Mouse (Mus musculus) myocyte (in vitro differentiated cells): Measurements from ENCODE around the gene Ldhc. TPM values are rescaled to one million over a fixed set of nuclear protein-coding genes. Genes with fewer than 3 reads are reported as not detected.

Source experiments
- H3K27me3 ChIP-seq: one replicate; pipeline ENCODE4 v1.6.1; 2011; ENCODE audit not compliant: control insufficient read depth, insufficient read depth, insufficient read length
- H3K36me3 ChIP-seq: one replicate; pipeline ENCODE4 v1.6.1; 2011; ENCODE audit not compliant: control insufficient read depth, insufficient read depth
- H3K4me2 ChIP-seq: one replicate; pipeline ENCODE4 v1.6.1; 2011; ENCODE audit warnings: low read depth, control low read depth
- H3K4me3 ChIP-seq: one replicate; pipeline ENCODE4 v1.5.1; 2011; ENCODE audit warnings: mild to moderate bottlenecking, control low read depth, moderate library complexity
- H3K79me2 ChIP-seq: one replicate; pipeline ENCODE4 v1.6.1; 2011; ENCODE audit not compliant: control insufficient read depth, insufficient read depth
- H3ac ChIP-seq: one replicate; pipeline ENCODE4 v1.6.1; 2011; ENCODE audit not compliant: control insufficient read depth, insufficient read length
- CEBPB ChIP-seq: IDR thresholded peaks from 2 replicates; pipeline ENCODE4 v1.6.1; 2011; ENCODE audit warnings: mild to moderate bottlenecking, moderate library complexity; ENCODE audit not compliant: poor library complexity, insufficient read depth, severe bottlenecking
- E2F4 ChIP-seq: IDR thresholded peaks from one replicate; pipeline ENCODE4 v1.6.1; 2011; ENCODE audit warnings: mild to moderate bottlenecking, control low read depth, moderate library complexity; ENCODE audit not compliant: insufficient read depth
- MAX ChIP-seq: IDR thresholded peaks from one replicate; pipeline ENCODE4 v1.6.1; 2011; ENCODE audit warnings: low read depth, mild to moderate bottlenecking, control low read depth
- MYOD1 ChIP-seq, 3 experiments: IDR thresholded peaks; one replicate each; pipeline ENCODE4 v1.6.1; 2011; ENCODE audit warnings: control low read depth in 2 of 3, low read depth in 2 of 3, mild to moderate bottlenecking in 2 of 3, moderate library complexity in 1 of 3; ENCODE audit not compliant: insufficient read length in 2 of 3, control insufficient read depth in 1 of 3
- MYOG ChIP-seq, 3 experiments: IDR thresholded peaks; one replicate each; pipeline ENCODE4 v1.6.1; 2011; ENCODE audit warnings: control low read depth in 2 of 3, low read depth in 2 of 3, mild to moderate bottlenecking in 2 of 3; ENCODE audit not compliant: insufficient read length in 2 of 3, control insufficient read depth in 1 of 3, insufficient read depth in 1 of 3
- POLR2A ChIP-seq: IDR thresholded peaks from one replicate; pipeline ENCODE4 v1.6.1; 2011; ENCODE audit warnings: low read depth, mild to moderate bottlenecking, control low read depth, moderate library complexity; ENCODE audit not compliant: insufficient read length
- POLR2AphosphoS2 ChIP-seq: IDR thresholded peaks from one replicate; pipeline ENCODE4 v1.6.1; 2011; ENCODE audit warnings: low read depth, control low read depth; ENCODE audit not compliant: insufficient read length
- REST ChIP-seq: IDR thresholded peaks from one replicate; pipeline ENCODE4 v1.6.1; 2011; ENCODE audit warnings: mild to moderate bottlenecking, control low read depth, moderate library complexity; ENCODE audit not compliant: insufficient read depth, insufficient read length
- SRF ChIP-seq: IDR thresholded peaks from one replicate; pipeline ENCODE4 v1.6.1; 2011; ENCODE audit warnings: low read depth; ENCODE audit not compliant: control insufficient read depth, insufficient read length
- TCF12 ChIP-seq: IDR thresholded peaks from one replicate; pipeline ENCODE4 v1.6.1; 2011; ENCODE audit warnings: mild to moderate bottlenecking, control low read depth; ENCODE audit not compliant: poor library complexity, insufficient read depth, severe bottlenecking
- TCF3 ChIP-seq: IDR thresholded peaks from one replicate; pipeline ENCODE4 v1.6.1; 2011; ENCODE audit warnings: low read depth, control low read depth; ENCODE audit not compliant: insufficient read length
- USF1 ChIP-seq: IDR thresholded peaks from one replicate; pipeline ENCODE4 v1.6.1; 2011; ENCODE audit warnings: low read depth, mild to moderate bottlenecking, control low read depth, moderate library complexity
- polyA plus RNA-seq: library from polyadenylated mRNA; unstranded; fragments of >200 nt; fragmentation: generic; extraction: Trizol; gene quantifications from one replicate; pipeline ENCODE4 v1.2.1, GENCODE M21; 2012; ENCODE audit warnings: missing spikeins

Gene Ldhc
- polyA plus RNA-seq, 1 experiment: 0.08 TPM

GRCm38 (mm10) chr7:46899343-46899742 is 38.3 kb downstream of the Ldhc start:
- no peak overlapping the region for H3ac ChIP-seq
- peaks cover 61% of the 10 kb centered on the region for H3K36me3 ChIP-seq
- H3K79me2 ChIP-seq: peaks cover 3% of the 10 kb centered on the region
- no peak overlapping the region for H3K4me2 ChIP-seq
- TF ChIP-seq MAX: no peak
- TF ChIP-seq CEBPB: no peak
- no peak for TF ChIP-seq SRF
- no peak for TF ChIP-seq POLR2A
- no peak for TF ChIP-seq TCF3
- no peak for TF ChIP-seq REST
- no peak for TF ChIP-seq POLR2AphosphoS2
- no peak for TF ChIP-seq MYOG (IDR thresholded peaks at IDR 0.05; ENCODE audit: control insufficient read depth in 1 of 3, insufficient read depth in 1 of 3, insufficient read length in 2 of 3, low read depth in 2 of 3)
- TF ChIP-seq TCF12: no peak
- TF ChIP-seq MYOD1 (IDR thresholded peaks at IDR 0.05; ENCODE audit: control insufficient read depth in 1 of 3, insufficient read length in 2 of 3, low read depth in 2 of 3): no peak
- no peak for TF ChIP-seq USF1
- TF ChIP-seq E2F4: no peak
- H3K27me3 ChIP-seq: no peaks in the 10 kb centered on the region
- H3K4me3 ChIP-seq: no peak overlapping the region

- Histone ChIP-seq H3K4me3 (no peak overlapping the region), H3K27me3 (no peaks in the 10 kb centered on the region), H3ac (no peak overlapping the region), H3K79me2 (peaks cover 35% of the 10 kb centered on the region), H3K36me3 (peaks cover 60% of the 10 kb centered on the region), H3K4me2 (no peak overlapping the region)
- TF ChIP-seq E2F4 (no peak), POLR2AphosphoS2 (no peak), USF1 (no peak), MYOG (IDR thresholded peaks at IDR 0.05; ENCODE audit: control insufficient read depth in 1 of 3, insufficient read depth in 1 of 3, insufficient read length in 2 of 3, low read depth in 2 of 3) (no peak), CEBPB (no peak)
Observed at GRCm38 (mm10) chr7:46911250-46911649, 50.2 kb downstream of the Ldhc start.

- no peak overlapping the region for H3K4me2 ChIP-seq
- H3K79me2 ChIP-seq: peaks cover 68% of the 10 kb centered on the region
- H3K27me3 ChIP-seq: no peaks in the 10 kb centered on the region
- no peak overlapping the region for H3K4me3 ChIP-seq
- peaks cover 18% of the 10 kb centered on the region for H3K36me3 ChIP-seq
- H3ac ChIP-seq: no peak overlapping the region
- no peak for TF ChIP-seq POLR2A
- no peak for TF ChIP-seq POLR2AphosphoS2
- TF ChIP-seq E2F4: no peak
- no peak for TF ChIP-seq USF1
- TF ChIP-seq MYOD1 (IDR thresholded peaks at IDR 0.05; ENCODE audit: control insufficient read depth in 1 of 3, insufficient read length in 2 of 3, low read depth in 2 of 3): no peak
- no peak for TF ChIP-seq MYOG (IDR thresholded peaks at IDR 0.05; ENCODE audit: control insufficient read depth in 1 of 3, insufficient read depth in 1 of 3, insufficient read length in 2 of 3, low read depth in 2 of 3)
- TF ChIP-seq TCF3: no peak
- no peak for TF ChIP-seq REST
- TF ChIP-seq SRF: no peak
- no peak for TF ChIP-seq TCF12
- no peak for TF ChIP-seq MAX
- no peak for TF ChIP-seq CEBPB
Observed at GRCm38 (mm10) chr7:46916376-46916775, 55.4 kb downstream of the Ldhc start.

- peak overlapping the region; percentile 84 for H3K4me3 ChIP-seq
- H3K27me3 ChIP-seq: no peaks in the 10 kb centered on the region
- H3K4me2 ChIP-seq: peak overlapping the region; percentile 88
- TF ChIP-seq MYOD1 (IDR thresholded peaks at IDR 0.05; ENCODE audit: control insufficient read depth in 1 of 3, insufficient read length in 2 of 3, low read depth in 2 of 3) (no peak), TCF3 (no peak), POLR2A (no peak), CEBPB (no peak), SRF (no peak), POLR2AphosphoS2 (no peak), USF1 (no peak), MAX (no peak)
- peaks cover 56% of the 10 kb centered on the region for H3K79me2 ChIP-seq
- peaks cover 4% of the 10 kb centered on the region for H3K36me3 ChIP-seq
- H3ac ChIP-seq: peak overlapping the region; percentile 96
Observed at GRCm38 (mm10) chr7:46918678-46919371, 57.8 kb downstream of the Ldhc start.

- H3K27me3 ChIP-seq: no peaks in the 10 kb centered on the region
- TF ChIP-seq POLR2AphosphoS2: peak; percentile 99
- peak; percentile 95 for TF ChIP-seq POLR2A
- no peak for TF ChIP-seq MYOD1 (IDR thresholded peaks at IDR 0.05; ENCODE audit: control insufficient read depth in 1 of 3, insufficient read length in 2 of 3, low read depth in 2 of 3)
- no peak for TF ChIP-seq TCF3
- no peak for TF ChIP-seq USF1
- TF ChIP-seq MYOG (IDR thresholded peaks at IDR 0.05; ENCODE audit: control insufficient read depth in 1 of 3, insufficient read depth in 1 of 3, insufficient read length in 2 of 3, low read depth in 2 of 3): no peak
- no peak for TF ChIP-seq SRF
- no peak for TF ChIP-seq REST
- TF ChIP-seq E2F4: peak; percentile 2
- H3K79me2 ChIP-seq: peaks cover 48% of the 10 kb centered on the region
- H3K4me3 ChIP-seq: peak within 1 kb of the TSS; percentile 84
- H3ac ChIP-seq: peak within 1 kb of the TSS; percentile 96
- peak within 1 kb of the TSS; percentile 93 for H3K4me2 ChIP-seq
- H3K36me3 ChIP-seq: peaks cover 2% of the 10 kb centered on the region
Observed at GRCm38 (mm10) chr7:46919551-46920176, 58.7 kb downstream of the Ldhc start, which contains the start of gene Tsg101. Gene Tsg101, minus strand, starts transcription at chr7:46919969.
